Mouse (Mus musculus) layer of hippocampus, adult 6 months (tissue): ENCODE data around the gene Olfr599. TPM values are rescaled to one million over a fixed set of nuclear protein-coding genes. Genes with fewer than 3 reads are reported as not detected.

Source experiments
- long read RNA-seq, 2 experiments: library from polyadenylated mRNA; unstranded; transcript quantifications; one replicate each; pipeline ENCODE4 v2.0.0; 2019 to 2020
- polyA plus RNA-seq: library from polyadenylated mRNA; unstranded; fragments of <200 nt; fragmentation: Nextera tagmentation; gene quantifications from 2 replicates; pipeline ENCODE4 v1.2.3, GENCODE M21; 2021

Gene Olfr599
- not detected in 2 replicates for polyA plus RNA-seq
- long read RNA-seq, experiment 1, result 0 reads
- long read RNA-seq, experiment 2, result 0 reads

DNA sequence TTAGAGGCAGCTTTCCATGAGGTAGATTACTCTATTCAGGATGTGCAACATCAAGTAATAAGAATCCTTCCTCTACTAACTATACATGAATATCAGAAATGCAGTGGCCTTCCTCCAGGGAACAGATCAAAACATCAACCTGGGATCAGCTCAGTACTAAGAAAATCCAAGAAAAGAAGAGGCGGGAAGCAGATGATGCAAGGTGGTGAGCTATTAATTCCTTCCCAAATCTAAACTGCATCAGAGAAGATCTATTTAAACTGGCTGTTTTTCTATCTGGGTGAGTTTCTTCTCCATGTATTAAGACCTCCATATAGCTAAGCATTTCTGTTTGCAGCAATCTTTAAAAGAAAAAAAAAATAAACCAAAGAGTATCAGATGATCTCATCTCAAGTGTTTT, at the start of gene Olfr599:
TSS of gene Olfr599 (plus strand) at position 301 of the 400 bp plus-strand sequence.

GRCm38 (mm10) chr7:103305348-103305747, 30.4 kb upstream of the Olfr599 start, which contains the start of gene Olfr596:
Olfr596 (plus strand) TSS chr7:103305648.

DNA sequence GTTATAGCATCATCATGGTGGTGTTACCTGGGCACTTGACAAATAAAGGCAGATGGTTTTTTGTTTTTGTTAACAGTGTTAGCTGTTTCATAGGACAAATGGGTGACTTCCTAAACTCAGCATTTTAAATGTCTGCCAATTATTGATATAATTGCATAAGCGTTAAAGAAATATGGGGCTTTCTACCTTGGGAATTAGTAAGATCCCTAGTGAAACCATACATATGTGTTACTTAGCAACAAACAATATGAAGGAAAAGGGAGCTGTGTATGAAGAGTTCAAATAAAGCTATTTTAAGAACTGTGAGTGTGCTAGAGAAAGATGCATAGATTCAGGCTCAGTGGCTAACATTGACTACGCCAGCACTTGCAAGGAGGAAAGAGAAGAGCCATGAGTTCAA, 19.7 kb upstream of the Olfr599 start, which contains the start of gene Olfr597:
TSS of gene Olfr597 (plus strand) at position 301 of the 400 bp plus-strand sequence.

GRCm38 (mm10) chr7:103323268-103323667, 12.4 kb upstream of the Olfr599 start, which contains the start of gene Olfr598:
Olfr598 (plus strand) TSS chr7:103323568.

GRCm38 (mm10) chr7:103349569-103349968, 13.9 kb downstream of the Olfr599 start, which contains the start of gene Olfr600:
Olfr600 (minus strand) TSS chr7:103349669.

GRCm38 (mm10) chr7:103362555-103362954, 26.8 kb downstream of the Olfr599 start, which contains the start of gene Olfr601:
Olfr601 (minus strand) TSS chr7:103362655.

GRCm38 (mm10) chr7:103386077-103386476, 50.4 kb downstream of the Olfr599 start, which contains the start of gene Olfr603:
Olfr603 (minus strand) TSS chr7:103386177.

Other genes starting within 250 kb of the Olfr599 start
- not detected in 2 replicates for gene Olfr585, start 238.2 kb upstream of the Olfr599 start, polyA plus RNA-seq
- not detected in 2 replicates for gene Olfr586, start 210.3 kb upstream of the Olfr599 start, polyA plus RNA-seq
- gene Olfr588-ps1, start 195.0 kb upstream of the Olfr599 start, polyA plus RNA-seq, result not detected in 2 replicates
- not detected in 2 replicates for gene Olfr589, start 179.6 kb upstream of the Olfr599 start, polyA plus RNA-seq
- gene Olfr591, start 157.6 kb upstream of the Olfr599 start, polyA plus RNA-seq, result not detected in 2 replicates
- gene Olfr592, start 151.1 kb upstream of the Olfr599 start, polyA plus RNA-seq, result not detected in 2 replicates
- gene Olfr593, start 124.1 kb upstream of the Olfr599 start, polyA plus RNA-seq, result not detected in 2 replicates
- not detected in 2 replicates for gene Olfr594, start 118.9 kb upstream of the Olfr599 start, polyA plus RNA-seq
- not detected in 2 replicates for gene Usp17ld, start 83.4 kb upstream of the Olfr599 start, polyA plus RNA-seq
- not detected in 2 replicates for gene Olfr596, start 30.3 kb upstream of the Olfr599 start, polyA plus RNA-seq
- not detected in 2 replicates for gene Olfr597, start 19.6 kb upstream of the Olfr599 start, polyA plus RNA-seq
- gene Olfr598, start 12.3 kb upstream of the Olfr599 start, polyA plus RNA-seq, result not detected in 2 replicates
- not detected in 2 replicates for gene Olfr600, start 13.8 kb downstream of the Olfr599 start, polyA plus RNA-seq
- gene Olfr601, start 26.7 kb downstream of the Olfr599 start, polyA plus RNA-seq, result not detected in 2 replicates
- gene Olfr603, start 50.3 kb downstream of the Olfr599 start, polyA plus RNA-seq, result not detected in 2 replicates
- not detected in 2 replicates for gene Usp17lc, start 79.2 kb downstream of the Olfr599 start, polyA plus RNA-seq
- gene Olfr605, start 109.5 kb downstream of the Olfr599 start, polyA plus RNA-seq, result not detected in 2 replicates
- not detected in 2 replicates for gene Olfr606, start 113.1 kb downstream of the Olfr599 start, polyA plus RNA-seq
- gene Olfr607, start 128.2 kb downstream of the Olfr599 start, polyA plus RNA-seq, result not detected in 2 replicates
- not detected in 2 replicates for gene Olfr608, start 134.0 kb downstream of the Olfr599 start, polyA plus RNA-seq
- gene Olfr609, start 162.1 kb downstream of the Olfr599 start, polyA plus RNA-seq, result not detected in 2 replicates
- not detected in 2 replicates for gene Olfr610, start 176.2 kb downstream of the Olfr599 start, polyA plus RNA-seq
- not detected in 2 replicates for gene Olfr611, start 184.9 kb downstream of the Olfr599 start, polyA plus RNA-seq
- gene Olfr612, start 206.8 kb downstream of the Olfr599 start, polyA plus RNA-seq, result not detected in 2 replicates
- gene Olfr613, start 212.2 kb downstream of the Olfr599 start, polyA plus RNA-seq, result not detected in 2 replicates
- gene Olfr615, start 220.2 kb downstream of the Olfr599 start, polyA plus RNA-seq, result not detected in 2 replicates
- not detected in 2 replicates for gene Olfr616, start 233.2 kb downstream of the Olfr599 start, polyA plus RNA-seq
- gene Olfr617, start 237.1 kb downstream of the Olfr599 start, polyA plus RNA-seq, result not detected in 2 replicates